Mouse (Mus musculus) kidney, adult 18-20 months (tissue): Measurements from ENCODE around the gene Rsph3b.
A peak's percentile ranks its signal among the peaks of the same experiment; 100 is the strongest.

Experiments
- DNase-seq: peaks from one replicate; pipeline ENCODE4 v3.0.0; 2021

Rsph3b gene

DNA sequence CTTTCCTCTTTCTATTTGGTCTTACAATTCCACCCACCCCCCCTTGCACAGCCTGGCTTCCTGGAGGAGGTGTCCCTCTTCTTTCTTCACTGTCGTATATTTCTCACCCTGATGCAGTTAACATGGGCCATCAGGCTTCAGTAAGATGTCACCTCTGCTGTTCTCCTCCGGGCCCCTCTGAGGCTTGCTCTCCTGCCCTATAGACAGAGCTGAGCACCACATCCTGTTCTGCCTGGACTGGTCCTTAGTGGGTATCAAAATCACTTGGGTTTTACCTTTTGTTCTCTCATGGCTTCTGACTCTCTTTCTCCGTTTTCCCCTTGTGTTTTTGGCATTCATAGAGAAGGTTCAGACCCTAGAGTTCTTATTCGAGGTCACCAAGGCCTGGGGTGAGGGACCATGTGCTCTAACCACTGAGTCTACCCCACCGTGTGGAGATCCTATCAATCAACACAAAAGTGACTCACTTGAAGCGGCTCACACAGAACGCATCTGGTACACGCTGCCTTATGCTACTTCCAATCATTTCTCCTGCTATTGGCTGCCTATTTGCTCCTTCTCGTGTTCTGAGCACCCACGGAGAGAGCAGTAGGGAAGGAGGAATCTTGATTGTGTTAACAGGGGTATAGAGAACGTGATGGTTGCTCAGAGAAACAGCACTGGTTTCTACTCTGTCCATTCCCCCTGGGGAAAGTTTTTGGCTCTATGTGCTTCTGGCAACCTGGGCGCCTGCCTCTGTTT is 86.3 kb downstream of the Rsph3b start:
- no peak for DNase-seq

DNA sequence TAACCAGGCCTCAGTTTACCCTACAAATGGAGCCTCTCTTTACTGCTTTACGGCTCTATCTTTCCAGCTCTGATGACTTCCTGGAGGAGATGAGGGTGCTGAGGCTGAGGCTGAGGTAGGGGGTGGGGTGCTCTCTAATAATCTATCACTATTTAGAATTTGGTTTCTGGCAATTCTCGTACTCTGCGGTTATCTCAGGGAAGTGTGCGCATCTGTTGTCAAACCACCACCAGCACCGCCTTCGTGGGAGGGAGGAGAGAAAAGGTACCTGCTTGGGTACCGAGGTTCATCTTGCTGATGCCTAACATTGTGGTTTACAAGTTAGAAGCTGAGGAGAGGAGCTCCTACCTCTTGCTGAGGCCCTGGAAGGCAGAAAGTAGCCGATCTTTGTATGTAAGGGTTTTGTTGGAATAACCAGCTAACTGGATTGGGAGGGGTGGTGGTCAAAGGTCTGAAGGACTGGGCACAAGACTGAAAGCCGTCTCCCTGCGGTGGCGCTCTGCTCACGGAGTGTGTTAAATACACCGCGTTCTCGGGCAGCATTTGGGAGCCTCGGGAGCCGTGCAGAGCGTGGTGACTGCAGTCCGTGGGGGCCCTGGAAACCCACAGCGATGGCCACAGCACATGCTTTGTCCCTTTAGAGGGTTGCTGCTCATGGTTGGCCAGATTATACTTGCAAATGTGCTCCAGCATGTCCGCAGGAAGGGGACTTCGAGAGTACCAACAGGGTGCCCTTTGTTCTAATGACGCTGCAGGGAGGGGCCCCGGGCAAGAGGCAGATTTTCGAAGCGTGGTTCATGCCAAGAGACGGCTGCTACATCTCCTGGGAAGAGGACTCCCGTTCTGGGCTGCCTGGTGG is 87.1 kb downstream of the Rsph3b start:
- peak; percentile 86 for DNase-seq

- DNase-seq: peak; percentile 45
Measured at GRCm38 (mm10) chr17:6860491-6860897, 88.0 kb downstream of the Rsph3b start.

- no peak for DNase-seq
Measured at GRCm38 (mm10) chr17:6860067-6860466, 88.4 kb downstream of the Rsph3b start.
